Comparison of ENCODE assay signal across 15 mouse cellular contexts in the genomic region with DNA sequence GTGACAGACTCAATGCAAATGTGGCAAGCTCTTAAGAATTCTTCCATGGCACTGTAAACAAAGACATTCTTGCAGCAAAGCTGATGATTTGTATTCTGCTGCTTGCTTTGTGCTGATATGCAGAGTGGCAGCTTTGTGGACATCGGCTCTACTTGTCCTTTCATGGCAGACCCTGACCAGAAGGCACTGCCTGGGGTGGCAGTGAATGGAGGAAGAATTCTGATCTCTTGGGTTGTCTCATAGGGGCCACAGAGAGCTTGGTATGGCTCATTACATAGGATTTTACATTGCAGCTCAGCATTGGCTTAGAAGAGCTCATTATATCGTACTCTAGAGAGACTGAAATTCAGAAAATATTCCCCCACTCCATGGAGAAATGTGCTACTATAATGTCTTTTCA.
"Had no signal": no experiment of that assay in that cellular context is flagged by ENCODE, and none has a peak within 500 bp of the region (broad histone marks: within the 10 kb centered on the region; RNA-seq: fewer than 3 reads in every experiment).

No protein-coding gene starts in this region.

- H3K4me2 ChIP-seq: kidney, embryonic 15.5 days; liver, embryonic 13.5 days; neural tube, embryonic 13.5 days had no signal

- H3K9me3 ChIP-seq: kidney, embryonic 15.5 days; liver, embryonic 13.5 days; neural tube, embryonic 13.5 days had no signal

- H3K9ac ChIP-seq: kidney, embryonic 15.5 days; liver, embryonic 13.5 days; neural tube, embryonic 13.5 days had no signal

- H3K4me1 ChIP-seq: kidney, embryonic 15.5 days; liver, embryonic 13.5 days; neural tube, embryonic 13.5 days had no signal

- H3K27me3 ChIP-seq: kidney, embryonic 15.5 days; liver, embryonic 13.5 days; neural tube, embryonic 13.5 days had no signal

- H3K36me3 ChIP-seq: kidney, embryonic 15.5 days; liver, embryonic 13.5 days; neural tube, embryonic 13.5 days had no signal

- H3K27ac ChIP-seq: kidney, embryonic 15.5 days; left cerebral cortex, adult 2 months; liver, embryonic 13.5 days; neural tube, embryonic 13.5 days had no signal

- H3K4me3 ChIP-seq: kidney, embryonic 15.5 days; left cerebral cortex, adult 2 months; liver, embryonic 13.5 days; myocyte; neural tube, embryonic 13.5 days had no signal

- DNase-seq: kidney, adult 8-10 months; kidney, postnatal 10 days; kidney, postnatal 36 days; layer of hippocampus, postnatal 36 days; liver, embryonic 13.5 days; lung, adult 2 months; lung, postnatal 14 days; lung, postnatal 4 days; thymus, adult 18-20 months; thymus, postnatal 14 days; thymus, postnatal 4 days had no signal
